Mouse (Mus musculus) liver, adult 2 months (tissue): Measurements from ENCODE around the gene 5730455P16Rik. TPM values are rescaled to one million over a fixed set of nuclear protein-coding genes. Genes with fewer than 3 reads are reported as not detected.
"Not testable (repeated sequence)": the region's sequence is repeated elsewhere in the genome, so short reads cannot be mapped to it uniquely, and the experiment has no call there.

Experiments
- DNase-seq: peaks from one replicate; pipeline ENCODE4 v3.0.0-alpha.2; 2011; ENCODE audit warnings: low read depth, low spot score; ENCODE audit errors: extremely low read depth
- H3K27ac ChIP-seq: fragments of 200-500 bp; replicated peaks from 2 replicates; pipeline ENCODE4 v1.5.1; 2012; ENCODE audit warnings: low read depth, mild to moderate bottlenecking, control low read depth, inconsistent platforms, low read length; ENCODE audit not compliant: insufficient read depth
- H3K27me3 ChIP-seq: fragments of 200-500 bp; 2 replicates; pipeline ENCODE4 v1.6.1; 2012; ENCODE audit warnings: mild to moderate bottlenecking, moderate library complexity, low read length, inconsistent platforms; ENCODE audit not compliant: control insufficient read depth, insufficient read depth
- H3K36me3 ChIP-seq: fragments of 200-500 bp; 2 replicates; pipeline ENCODE4 v1.6.1; 2012; ENCODE audit warnings: low read length, inconsistent platforms; ENCODE audit not compliant: control insufficient read depth, insufficient read depth
- H3K4me1 ChIP-seq: fragments of 200-500 bp; 2 replicates; pipeline ENCODE4 v1.6.1; 2011; ENCODE audit warnings: low read length; ENCODE audit not compliant: control insufficient read depth, insufficient read depth
- H3K4me3 ChIP-seq: fragments of 200-500 bp; 2 replicates; pipeline ENCODE4 v1.5.1; 2011; ENCODE audit warnings: low read depth, mild to moderate bottlenecking, control low read depth, low read length, moderate library complexity; ENCODE audit not compliant: insufficient read depth
- H3K79me2 ChIP-seq: fragments of 200-500 bp; 2 replicates; pipeline ENCODE4 v1.6.1; 2012; ENCODE audit warnings: inconsistent platforms, mild to moderate bottlenecking, low read length, moderate library complexity; ENCODE audit not compliant: control insufficient read depth, insufficient read depth
- H3K9ac ChIP-seq: fragments of 200-500 bp; 2 replicates; pipeline ENCODE4 v1.6.1; 2012; ENCODE audit warnings: low read depth, mild to moderate bottlenecking, control low read depth, inconsistent platforms, low read length
- CTCF ChIP-seq: fragments of 200-500 bp; IDR thresholded peaks from 2 replicates; pipeline ENCODE4 v1.5.1; 2011; ENCODE audit warnings: low read depth, low read length, control low read depth
- POLR2A ChIP-seq: fragments of 200-500 bp; IDR thresholded peaks from 2 replicates; pipeline ENCODE4 v1.6.1; 2011; ENCODE audit warnings: low read length, control low read depth; ENCODE audit not compliant: insufficient read depth; ENCODE audit errors: extremely low read depth
- WGBS: fragments of 180-500 bp; shearing (Covaris S2); methylation state at CpG from one replicate; pipeline ENCODE4 v1.1.7; 2018; 5-methylcytosine and 5-hydroxymethylcytosine counted together
- polyA plus RNA-seq: library from polyadenylated mRNA; depleted of rRNA; stranded (reverse); fragments of >200 nt; gene quantifications from 2 replicates; pipeline ENCODE4 v1.2.3, GENCODE M21; 2012
- total RNA-seq: library from RNA; depleted of rRNA; stranded (reverse); fragments of >200 nt; gene quantifications from 2 replicates; pipeline ENCODE4 v1.2.3, GENCODE M21; 2014

5730455P16Rik gene
- total and polyA plus RNA-seq, 2 experiments = 2.1 to 11.8 TPM

DNA sequence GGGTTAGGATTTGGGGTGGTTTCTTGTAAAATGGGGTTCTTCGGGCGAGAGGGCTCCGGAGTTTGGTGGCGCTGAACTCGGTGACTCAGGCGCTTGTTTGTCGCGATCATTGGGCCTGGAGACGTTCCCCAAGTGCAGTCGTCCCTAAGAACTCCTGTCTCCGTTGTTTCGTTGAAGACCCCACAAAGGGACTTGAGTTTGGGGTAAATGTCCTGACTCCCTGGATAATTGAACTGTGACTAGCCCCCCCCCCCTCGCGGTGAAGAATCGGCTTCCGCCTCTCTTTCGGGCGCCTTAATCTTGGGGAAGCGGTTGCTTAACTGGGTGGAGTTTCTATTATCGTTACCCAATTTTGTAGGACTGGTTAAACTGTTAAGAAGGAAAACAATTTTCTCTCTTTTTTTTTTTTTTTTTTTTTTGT, 5.8 kb upstream of the 5730455P16Rik start:
- peak overlapping the region; percentile 91 for H3K4me3 ChIP-seq
- H3K9ac ChIP-seq = peak overlapping the region; percentile 86
- no peaks in the 10 kb centered on the region for H3K27me3 ChIP-seq
- TF ChIP-seq POLR2A (no peak), CTCF (no peak)
- peak; percentile 64 for DNase-seq
- peaks cover 12% of the 10 kb centered on the region for H3K4me1 ChIP-seq
- WGBS = under 1% methylated on average over 20 of the region's 20 CpGs
- H3K27ac ChIP-seq = peak overlapping the region; percentile 94
- peaks cover 19% of the 10 kb centered on the region for H3K36me3 ChIP-seq
- peaks cover 22% of the 10 kb centered on the region for H3K79me2 ChIP-seq

DNA sequence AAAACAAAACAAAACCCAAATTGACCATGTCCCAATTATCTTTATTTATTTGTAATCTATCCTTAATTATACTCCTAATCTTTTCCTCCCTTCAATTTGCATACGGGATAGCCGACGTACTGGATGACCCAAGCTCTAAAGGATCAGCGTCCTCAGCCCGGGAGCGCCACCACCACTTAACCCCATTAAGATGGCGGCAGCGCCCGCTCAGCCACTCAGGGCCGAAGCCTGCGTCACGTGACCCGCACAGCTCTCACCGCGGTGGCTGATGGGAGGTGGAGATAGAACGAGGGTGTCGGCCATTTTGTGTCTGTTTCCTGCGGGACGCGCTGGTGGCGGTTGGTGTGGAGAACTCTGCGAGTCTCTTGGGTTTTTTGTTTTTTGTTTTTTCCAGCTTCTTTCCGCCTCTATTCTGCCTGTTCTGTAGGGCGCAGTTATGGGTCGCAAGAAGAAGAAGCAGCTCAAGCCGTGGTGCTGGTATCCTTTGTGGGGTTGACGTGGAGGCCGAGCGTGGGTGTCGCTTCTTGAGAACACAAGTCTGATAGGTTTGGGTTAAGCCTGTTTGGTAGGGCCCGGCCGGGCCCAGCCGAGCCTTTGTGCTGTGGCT, 5.3 kb upstream of the 5730455P16Rik start, which contains the start of gene Zfp207:
TSS of gene Zfp207 (plus strand) at position 261 of the 607 bp plus-strand sequence.
- H3K4me1 ChIP-seq = peaks cover 14% of the 10 kb centered on the region
- H3K4me3 ChIP-seq = peak within 1 kb of the TSS; percentile 91
- DNase-seq = peak; percentile 87
- no peak for TF ChIP-seq CTCF
- peak; percentile 82; the same call in 1 of the 2 replicates for TF ChIP-seq POLR2A
- H3K27ac ChIP-seq = peak within 1 kb of the TSS; percentile 94
- H3K36me3 ChIP-seq = peaks cover 16% of the 10 kb centered on the region
- H3K79me2 ChIP-seq = peaks cover 22% of the 10 kb centered on the region
- H3K27me3 ChIP-seq = no peaks in the 10 kb centered on the region
- WGBS = under 1% methylated on average over 33 of the region's 33 CpGs
- H3K9ac ChIP-seq = peak within 1 kb of the TSS; percentile 86

DNA sequence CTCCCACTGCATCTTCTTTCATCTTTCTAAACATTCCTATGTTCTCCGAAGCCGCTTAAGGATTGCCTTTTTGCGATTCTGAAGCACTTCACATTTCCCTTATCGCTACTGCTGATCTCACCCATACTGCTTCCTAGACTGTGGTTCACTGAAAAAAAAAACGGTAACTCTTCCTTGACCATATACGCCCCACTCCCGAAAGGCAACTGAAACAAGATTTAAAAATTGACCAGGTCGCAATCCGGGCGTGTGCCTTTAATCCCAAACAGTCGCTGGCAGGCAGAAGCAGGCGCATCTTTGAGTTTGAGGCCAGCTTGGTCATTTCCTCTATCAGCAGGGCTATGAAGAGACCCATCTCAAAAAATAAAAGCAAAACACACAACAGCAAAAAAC, 4.8 kb upstream of the 5730455P16Rik start:
- Histone ChIP-seq H3K27me3 (no peaks in the 10 kb centered on the region), H3K36me3 (peaks cover 12% of the 10 kb centered on the region), H3K4me3 (peak overlapping the region; percentile 91), H3K79me2 (peaks cover 22% of the 10 kb centered on the region), H3K4me1 (peaks cover 14% of the 10 kb centered on the region), H3K9ac (peak overlapping the region; percentile 69), H3K27ac (peak overlapping the region; percentile 78)
- no peak for DNase-seq
- WGBS = 2% methylated on average over 12 of the region's 12 CpGs
- no peak for TF ChIP-seq POLR2A
- TF ChIP-seq CTCF = no peak

- 98% methylated on average over 7 of the region's 7 CpGs for WGBS
- DNase-seq, H3K79me2 ChIP-seq, H3K9ac ChIP-seq, H3K27ac ChIP-seq, H3K27me3 ChIP-seq, H3K4me3 ChIP-seq, H3K4me1 ChIP-seq, H3K36me3 ChIP-seq: not testable (repeated sequence)
These were observed 1.4 kb upstream of the 5730455P16Rik start for GRCm38 (mm10) chr11:80379184-80379583.

GRCm38 (mm10) chr11:80378452-80379068, 726 bp upstream of the 5730455P16Rik start:
- H3K27me3 ChIP-seq, H3K27ac ChIP-seq, H3K4me1 ChIP-seq, H3K4me3 ChIP-seq, H3K79me2 ChIP-seq, DNase-seq, H3K9ac ChIP-seq: not testable (repeated sequence)
- 61% methylated on average over 2 of the region's 2 CpGs for WGBS
- peaks cover 13% of the 10 kb centered on the region for H3K36me3 ChIP-seq

- Histone ChIP-seq H3K4me1 (0 out of 2 replicates have a peak, but pooled peaks cover 2% of the 10 kb centered on the region), H3K79me2 (no peaks in the 10 kb centered on the region; the same call in 1 of the 2 replicates), H3K36me3 (peaks cover 23% of the 10 kb centered on the region), H3K4me3 (no peak overlapping the region), H3K27me3 (no peaks in the 10 kb centered on the region), H3K27ac (no peak overlapping the region), H3K9ac (no peak overlapping the region)
- TF ChIP-seq POLR2A (no peak), CTCF (no peak)
- DNase-seq = no peak
- WGBS = 59% methylated on average over 4 of the region's 4 CpGs
These were observed 1.2 kb downstream of the 5730455P16Rik start for GRCm38 (mm10) chr11:80376651-80377050.
